Mouse (Mus musculus) thymus, postnatal 14 days (tissue): ENCODE measurements at regions not wholly inside any gene's neighbourhood (a gene's known extent, or its start where the extent isn't known, plus 50 kb on each side); places are given as distances from the start of the nearest gene placed in this dataset.

Source experiments
- DNase-seq: peaks from one replicate; pipeline ENCODE4 v3.0.0; 2021

- DNase-seq: no peak
These were observed 59.9 kb upstream of the Bend4 start for GRCm38 (mm10) chr5:67487965-67488409.

GRCm38 (mm10) chr5:67490709-67491108 lies 62.6 kb upstream of the Bend4 start:
- DNase-seq: peak; percentile 17

GRCm38 (mm10) chr5:67492893-67493302 lies 64.8 kb upstream of the Bend4 start:
- no peak for DNase-seq

- DNase-seq: no peak
These were observed 68.6 kb upstream of the Bend4 start for GRCm38 (mm10) chr5:67496710-67497109.

- no peak for DNase-seq
These were observed 87.4 kb upstream of the Shisa3 start for GRCm38 (mm10) chr5:67520251-67520650.

- no peak for DNase-seq
These were observed 86.2 kb upstream of the Shisa3 start for GRCm38 (mm10) chr5:67521423-67521912.

- DNase-seq: no peak
These were observed 77.5 kb upstream of the Shisa3 start for GRCm38 (mm10) chr5:67530149-67530548.

GRCm38 (mm10) chr5:67530957-67531356 lies 76.7 kb upstream of the Shisa3 start:
- peak; percentile 18 for DNase-seq

GRCm38 (mm10) chr5:67532351-67532750 lies 75.3 kb upstream of the Shisa3 start:
- DNase-seq: peak; percentile 74

- DNase-seq: no peak
These were observed 74.9 kb upstream of the Shisa3 start for GRCm38 (mm10) chr5:67532756-67533255.

- DNase-seq: no peak
These were observed 73.6 kb upstream of the Shisa3 start for GRCm38 (mm10) chr5:67534056-67534455.

- no peak for DNase-seq
These were observed 69.7 kb upstream of the Shisa3 start for GRCm38 (mm10) chr5:67537990-67538389.

GRCm38 (mm10) chr5:67539591-67540238 lies 68.0 kb upstream of the Shisa3 start:
- DNase-seq: no peak

- no peak for DNase-seq
These were observed 65.8 kb upstream of the Shisa3 start for GRCm38 (mm10) chr5:67541867-67542266.

GRCm38 (mm10) chr5:67544028-67544589 lies 63.6 kb upstream of the Shisa3 start:
- DNase-seq: no peak

- no peak for DNase-seq
These were observed 57.4 kb upstream of the Shisa3 start for GRCm38 (mm10) chr5:67550257-67550656.

- no peak for DNase-seq
These were observed 55.9 kb upstream of the Shisa3 start for GRCm38 (mm10) chr5:67551668-67552390.

- no peak for DNase-seq
These were observed 54.8 kb upstream of the Shisa3 start for GRCm38 (mm10) chr5:67552865-67553264.
